Mouse (Mus musculus) kidney, adult 8-10 months (tissue): ENCODE measurements around the gene 5730522E02Rik.

ENCODE experiments used
- DNase-seq, 2 experiments: peaks; one replicate each; pipeline ENCODE4 v3.0.0; 2022

5730522E02Rik gene

DNA sequence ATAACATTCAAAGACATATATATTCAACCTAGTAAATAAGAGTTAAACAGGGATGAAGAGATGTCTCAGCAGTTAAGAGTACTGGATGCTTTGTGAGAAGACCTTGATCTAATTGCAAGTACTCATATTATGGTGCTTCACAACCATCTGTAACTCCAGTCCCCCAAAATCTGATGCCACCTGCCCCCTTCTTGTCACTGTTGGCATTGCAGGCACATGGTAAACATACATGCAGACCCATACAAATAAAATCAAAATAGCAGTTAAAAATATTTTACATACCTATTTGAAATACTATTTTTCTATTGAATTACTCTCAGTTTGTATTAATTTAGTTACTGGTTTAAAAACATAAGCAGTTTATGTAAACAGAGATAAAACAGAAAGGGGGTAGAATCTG, 84.6 kb downstream of the 5730522E02Rik start:
- DNase-seq: no peak

DNA sequence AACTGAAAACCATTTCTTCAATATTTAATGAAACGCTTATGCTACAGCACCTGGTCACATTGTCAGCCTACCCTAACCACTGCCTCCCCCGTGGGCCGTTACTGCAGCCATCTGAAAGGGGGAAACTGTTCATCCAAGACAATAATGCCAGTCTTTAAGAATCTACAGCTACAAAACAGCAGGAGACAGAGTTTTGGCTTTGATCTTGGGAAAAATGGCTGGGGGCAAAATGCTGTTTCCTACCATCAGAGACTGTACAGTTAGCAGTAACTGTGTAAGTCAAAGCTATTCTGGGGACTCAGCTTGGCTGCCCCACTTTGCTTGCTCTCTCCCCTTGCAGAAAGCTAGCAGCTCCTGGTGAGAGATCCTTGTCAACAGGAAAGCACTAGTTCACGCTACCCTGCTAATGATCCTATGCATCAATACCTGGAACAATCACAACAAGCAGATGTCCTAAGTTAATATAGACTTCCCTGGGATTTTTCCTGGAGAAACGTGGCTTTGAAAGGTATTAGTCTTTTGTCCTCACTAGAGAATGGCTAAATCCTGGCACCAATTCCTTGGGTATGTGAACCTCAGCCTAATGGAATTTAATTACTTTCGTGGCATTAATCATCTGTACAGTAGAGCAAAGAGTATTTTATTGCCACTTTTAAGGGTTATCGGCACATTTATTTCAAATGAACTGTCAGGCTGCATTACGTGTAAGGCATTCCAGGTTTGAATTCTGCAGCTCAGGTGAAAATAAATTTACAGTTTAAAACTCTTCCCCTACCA, 89.6 kb downstream of the 5730522E02Rik start:
- no peak for DNase-seq

DNA sequence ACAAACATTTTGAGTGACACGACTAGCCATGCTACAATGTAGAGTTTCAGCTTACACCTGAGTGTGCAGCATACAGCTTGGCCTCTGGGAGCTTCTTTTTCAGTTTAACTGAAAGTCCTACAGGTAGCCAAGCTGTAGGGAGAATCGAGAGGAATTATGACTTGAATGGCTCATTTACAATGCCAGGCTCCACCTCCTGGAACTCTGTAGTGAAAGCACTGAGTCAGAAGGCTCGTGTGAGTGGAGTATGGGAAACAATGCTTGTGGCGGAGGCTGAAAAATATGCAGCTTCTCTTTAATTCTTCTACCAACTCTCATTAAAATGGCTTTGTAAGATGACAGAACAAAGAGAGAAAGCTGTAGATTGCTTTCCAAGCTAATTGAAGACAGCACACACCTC, 92.9 kb downstream of the 5730522E02Rik start:
- no peak for DNase-seq

DNA sequence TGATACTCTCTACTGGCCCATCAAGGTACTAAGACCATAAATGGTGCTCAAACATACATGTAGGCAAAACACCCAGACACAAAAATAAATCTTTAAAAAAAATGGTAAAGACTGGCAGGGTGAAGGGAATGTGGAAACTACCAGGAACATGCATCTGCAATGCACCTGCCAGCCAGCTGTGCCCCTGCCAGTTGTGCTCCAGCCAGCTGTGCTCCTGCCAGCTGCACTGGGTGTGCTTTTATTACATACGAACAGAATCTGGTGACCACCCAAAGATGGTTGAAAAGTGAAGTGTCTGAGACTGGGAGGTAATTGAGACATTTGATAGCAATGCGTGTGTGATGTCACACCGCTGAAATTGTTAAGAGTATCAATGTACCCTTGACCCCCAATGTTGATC, 98.4 kb downstream of the 5730522E02Rik start:
- DNase-seq: no peak

DNA sequence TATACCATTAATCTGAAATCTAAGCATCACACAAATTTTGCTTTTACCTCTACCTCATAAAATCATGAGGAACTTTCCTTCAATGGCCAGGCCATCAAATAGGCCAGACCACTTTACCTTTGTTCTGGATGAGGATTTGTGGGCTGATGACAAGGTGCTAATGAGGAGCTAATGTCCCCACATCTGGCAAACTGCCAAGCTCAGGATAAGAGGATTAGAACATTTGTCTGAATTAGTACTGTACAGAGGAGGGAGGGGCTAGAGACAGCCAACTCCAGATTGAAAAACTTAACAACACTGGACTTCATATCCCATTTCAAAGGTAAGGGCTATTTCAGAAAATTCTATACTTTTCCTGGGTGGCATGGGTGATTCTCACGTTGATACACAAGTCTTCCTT, 101.9 kb downstream of the 5730522E02Rik start:
- DNase-seq: no peak

DNA sequence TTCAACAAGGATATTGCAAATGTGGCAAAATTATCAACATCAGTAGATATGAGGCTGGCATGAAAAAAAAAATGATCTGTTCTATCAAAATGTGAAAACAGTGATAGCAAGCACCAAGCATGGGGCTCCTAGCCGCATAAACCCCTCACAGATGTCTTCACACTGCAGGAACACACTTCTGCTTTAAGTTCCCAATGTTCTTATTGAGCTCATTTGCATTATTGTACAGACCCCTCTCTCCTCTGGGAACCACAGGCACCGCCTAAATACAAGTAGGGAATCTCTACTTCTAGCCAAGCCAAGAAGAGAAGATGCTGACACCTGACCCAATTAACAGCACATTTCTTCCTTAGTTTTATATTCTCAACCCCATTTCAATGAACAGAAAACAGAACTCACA, 105.9 kb downstream of the 5730522E02Rik start:
- DNase-seq: no peak

DNA sequence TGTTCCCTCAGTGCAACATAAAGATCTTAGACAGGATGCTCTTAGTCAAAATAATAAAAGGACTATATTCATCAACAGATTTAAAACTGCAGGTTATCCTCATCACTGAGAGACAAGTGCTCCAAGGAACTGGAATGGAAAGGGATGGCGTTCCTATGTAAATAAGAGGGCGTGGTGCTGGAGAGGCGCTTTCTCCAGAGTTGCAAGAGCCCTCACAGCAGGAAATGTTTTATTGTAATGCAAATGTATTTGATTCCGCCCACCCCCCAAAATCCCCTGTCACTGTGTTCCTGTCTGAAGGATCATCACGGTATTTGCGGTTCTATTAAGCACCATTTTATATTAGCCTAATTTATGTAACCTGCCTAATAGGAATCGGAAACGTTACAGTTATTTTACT, 106.9 kb downstream of the 5730522E02Rik start:
- DNase-seq: no peak

DNA sequence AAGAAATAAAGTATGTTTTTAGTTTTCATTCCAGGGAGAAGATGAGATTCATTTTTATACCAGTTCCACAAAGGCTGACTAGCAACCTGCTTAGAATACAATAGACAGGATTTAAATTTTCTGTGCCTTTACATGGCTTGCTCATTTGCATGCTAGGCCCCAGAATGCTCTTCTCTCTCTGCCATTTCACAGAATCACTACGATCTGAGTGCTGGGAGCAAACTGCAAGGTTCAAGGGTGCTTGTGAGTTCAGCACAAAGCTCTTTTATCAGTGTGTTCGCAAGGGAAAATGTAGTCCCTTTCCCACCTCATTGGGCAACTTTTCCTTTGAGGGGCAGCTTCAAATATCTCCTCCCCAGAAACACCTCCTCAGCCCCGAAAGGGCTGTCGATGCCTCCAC, 107.7 kb downstream of the 5730522E02Rik start:
- DNase-seq: no peak

DNA sequence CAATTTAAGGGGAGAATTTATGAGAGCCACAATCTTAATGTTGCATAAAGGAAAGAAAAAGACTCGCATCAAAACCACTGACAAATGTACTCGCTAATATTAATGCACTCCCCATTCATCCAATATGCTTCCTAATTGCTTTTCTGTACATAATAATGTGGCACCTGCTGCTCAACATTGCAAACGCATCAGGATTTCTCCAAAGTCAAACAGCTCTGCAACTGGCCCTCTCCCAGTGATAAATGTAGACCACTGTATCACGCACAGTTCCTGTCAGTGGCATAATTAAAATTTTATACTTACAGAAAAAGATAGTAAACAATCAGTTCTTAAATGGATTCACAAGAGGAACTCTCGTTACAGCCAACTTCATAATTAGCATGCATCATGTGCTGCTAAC, 110.5 kb downstream of the 5730522E02Rik start:
- no peak for DNase-seq

DNA sequence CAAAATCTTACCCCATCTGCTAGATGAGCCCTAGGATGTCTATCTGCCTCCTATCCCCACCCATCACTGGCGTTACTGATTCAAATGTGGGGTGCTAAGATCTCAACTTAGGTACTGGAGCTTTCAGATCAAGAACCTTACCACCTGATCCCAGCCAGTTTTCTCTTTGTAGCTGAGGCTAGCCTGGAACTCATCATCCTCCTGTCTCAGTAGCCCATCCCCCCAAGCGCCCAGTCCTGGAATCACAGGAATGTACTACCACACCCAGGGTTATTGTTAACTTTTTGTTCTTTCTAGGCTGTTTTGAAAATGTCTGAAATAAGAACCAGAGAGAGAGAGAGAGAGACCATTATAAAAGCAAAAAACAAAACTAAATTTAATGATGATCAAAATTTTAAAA, 111.6 kb downstream of the 5730522E02Rik start:
- no peak for DNase-seq

DNA sequence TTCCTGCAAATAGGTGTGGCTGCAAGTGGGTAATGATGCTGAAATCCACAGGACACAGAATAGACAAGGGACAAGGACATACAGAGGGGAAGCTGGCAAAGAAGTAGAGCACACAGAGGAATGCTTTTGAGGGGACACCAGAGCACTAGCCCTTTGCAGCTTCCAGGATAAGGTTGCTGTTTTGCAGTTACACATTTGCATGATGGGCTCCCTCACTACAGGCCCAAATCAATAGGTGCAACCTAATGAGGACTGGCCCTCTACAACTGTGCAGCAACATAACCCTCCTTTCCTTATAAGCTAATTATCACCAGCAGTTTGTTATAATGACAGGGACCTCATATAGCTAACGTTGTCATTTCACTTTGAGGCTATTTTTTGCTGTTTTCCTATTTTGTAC, 114.5 kb downstream of the 5730522E02Rik start:
- no peak for DNase-seq

DNA sequence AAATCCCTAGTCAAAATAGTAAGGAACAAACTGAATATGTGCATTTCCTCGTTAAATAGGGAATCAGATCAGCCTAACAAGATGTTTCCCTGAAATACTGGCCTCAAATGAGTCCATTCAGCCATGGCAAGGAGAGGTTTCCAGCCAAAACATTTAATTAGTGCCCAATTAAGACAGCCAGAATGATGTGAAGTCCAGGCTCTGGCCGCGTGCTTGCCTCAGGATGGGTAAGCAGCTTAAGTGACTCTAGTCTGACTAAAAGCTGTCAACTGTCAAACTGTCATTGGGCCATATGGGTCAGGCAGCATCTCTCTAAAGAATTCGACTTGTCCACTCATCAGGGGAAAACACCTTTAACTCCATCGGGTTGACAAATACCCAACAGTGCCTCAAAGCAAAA, 121.6 kb downstream of the 5730522E02Rik start:
- no peak for DNase-seq

DNA sequence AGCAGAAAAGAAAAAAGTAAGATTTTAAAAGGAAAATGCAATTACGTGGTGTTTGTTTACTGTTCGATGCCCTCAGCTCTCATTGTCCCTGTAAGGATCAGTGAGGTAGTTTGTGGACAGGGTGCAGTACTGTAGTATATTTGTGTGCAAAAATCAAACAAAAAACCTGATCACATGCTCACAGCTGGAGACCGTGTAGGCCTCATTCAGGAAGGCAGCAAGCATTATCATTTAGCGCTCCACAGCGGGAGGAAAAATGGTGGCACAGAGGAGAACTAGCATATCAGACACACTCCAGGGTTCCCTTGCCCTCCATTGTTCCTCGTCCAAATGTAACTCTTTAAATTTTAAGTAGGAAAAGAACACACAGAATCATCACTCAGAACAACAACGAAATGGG, 123.9 kb downstream of the 5730522E02Rik start:
- DNase-seq: no peak

DNA sequence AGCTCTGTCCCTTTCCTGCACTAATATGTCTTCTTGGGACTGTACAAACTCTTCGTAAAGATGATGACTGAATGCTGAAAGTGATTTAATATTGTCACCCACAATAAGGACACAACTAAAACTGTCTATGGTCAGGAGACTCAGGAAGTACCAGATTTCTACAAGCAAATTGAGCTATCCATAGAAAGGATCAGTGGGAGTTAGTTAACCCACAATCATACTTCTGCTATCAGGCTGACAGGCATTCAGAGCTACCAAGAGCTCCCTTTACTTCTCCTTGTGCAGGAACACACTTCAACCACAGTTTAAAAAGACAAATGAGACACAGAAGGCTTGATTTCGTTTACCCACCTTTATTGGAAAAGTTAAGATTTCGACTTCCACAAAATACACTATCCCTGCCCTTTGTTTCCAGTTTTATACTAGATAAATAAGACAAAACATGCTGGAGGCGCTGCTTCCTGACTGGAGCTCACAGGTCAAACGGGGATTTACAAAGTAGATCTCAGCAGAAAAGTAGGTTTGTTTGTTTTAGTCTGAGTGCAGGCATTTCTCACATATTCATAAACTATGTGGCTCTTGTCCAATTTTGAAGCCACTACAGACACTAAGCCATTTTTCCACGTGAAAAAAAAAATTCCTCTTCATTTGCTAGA, 125.1 kb downstream of the 5730522E02Rik start:
- DNase-seq: no peak

DNA sequence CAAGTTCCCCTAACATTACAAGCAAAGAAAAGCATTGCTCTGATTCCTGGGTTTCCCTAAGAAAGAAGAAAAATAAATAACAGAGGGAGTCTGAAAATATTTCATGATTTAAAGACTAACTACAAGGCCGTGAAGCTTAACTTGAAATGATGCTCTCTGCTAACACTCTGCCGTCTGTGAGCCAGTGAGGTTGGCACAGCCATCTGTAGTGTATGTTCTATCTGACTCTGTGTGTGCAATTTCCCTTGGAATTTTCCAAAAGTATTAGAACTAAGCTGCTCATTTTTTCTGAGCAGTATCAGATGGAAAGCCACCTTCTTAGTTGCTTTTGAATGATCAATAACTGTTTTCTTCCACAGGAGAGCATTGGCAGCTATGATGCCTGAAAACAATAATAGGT, 134.2 kb downstream of the 5730522E02Rik start:
- no peak for DNase-seq

DNA sequence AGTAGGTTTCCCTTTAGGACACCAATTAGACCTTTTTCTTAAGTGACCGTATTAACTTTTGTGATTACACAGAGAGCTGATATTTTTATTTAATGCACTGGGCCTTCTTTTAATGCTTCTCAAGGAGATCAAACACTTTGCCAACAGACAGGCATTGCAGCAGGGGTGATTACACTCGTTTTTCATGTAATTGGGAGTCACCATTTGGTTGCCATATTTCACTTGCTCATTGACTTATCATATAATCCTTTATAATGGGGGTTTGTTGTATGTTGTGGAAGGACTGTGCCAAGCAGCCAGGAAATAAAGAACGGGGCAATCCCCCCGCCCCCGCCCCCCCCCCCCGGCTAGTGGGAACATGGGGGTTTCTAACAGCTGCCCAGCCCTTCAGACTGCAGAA, 135.0 kb downstream of the 5730522E02Rik start:
- no peak for DNase-seq

DNA sequence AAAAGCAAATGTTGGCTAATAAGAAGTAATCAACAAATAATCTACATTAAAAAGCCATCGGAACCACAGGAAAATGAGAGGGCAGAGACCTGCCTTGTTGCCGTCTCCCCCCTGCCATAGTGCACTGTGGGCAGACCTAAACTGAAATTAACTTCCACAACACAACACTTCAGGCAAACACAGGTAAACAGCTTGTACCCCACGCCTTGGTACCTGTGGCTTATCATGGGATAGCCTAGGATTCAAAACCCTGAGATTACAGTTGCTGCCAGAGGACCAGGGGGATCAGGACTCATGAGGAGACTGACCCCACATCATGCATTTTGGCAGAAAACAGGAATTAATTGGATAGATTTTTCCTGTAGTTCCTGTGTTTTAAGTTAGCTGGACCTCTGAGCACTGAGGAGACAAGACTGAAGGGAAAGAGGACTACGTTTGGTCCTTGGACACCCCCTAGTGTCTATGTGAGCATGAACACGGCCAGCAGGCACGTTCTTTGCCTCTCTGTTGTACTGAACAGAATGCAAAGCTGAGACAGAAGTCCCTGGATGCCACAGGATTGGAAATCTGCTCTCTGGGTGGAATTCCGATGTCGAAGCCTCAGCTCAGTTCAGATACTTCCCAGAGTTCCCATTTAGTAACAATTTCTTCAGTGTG, 136.8 kb downstream of the 5730522E02Rik start:
- DNase-seq: peak; percentile 1 to 12

DNA sequence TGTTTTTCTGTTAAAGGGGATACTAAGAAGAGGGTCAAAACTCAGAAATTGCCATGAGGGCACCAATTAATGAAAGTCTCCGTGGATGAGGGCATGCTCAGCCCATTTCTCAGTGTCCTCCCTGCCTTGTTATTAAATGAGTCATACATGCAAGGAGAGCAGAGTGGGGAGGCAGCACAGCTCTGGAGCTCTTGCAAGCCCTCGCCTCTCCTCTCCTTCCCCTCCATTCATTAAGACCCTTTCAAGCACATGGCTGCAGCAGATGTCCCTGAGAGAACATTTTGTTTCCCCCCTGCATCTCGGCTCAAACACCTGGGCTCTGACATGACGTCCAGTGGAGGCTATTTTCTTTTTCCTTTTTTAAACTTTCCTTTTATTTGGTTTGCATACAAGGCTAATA, 138.5 kb downstream of the 5730522E02Rik start:
- DNase-seq: no peak

DNA sequence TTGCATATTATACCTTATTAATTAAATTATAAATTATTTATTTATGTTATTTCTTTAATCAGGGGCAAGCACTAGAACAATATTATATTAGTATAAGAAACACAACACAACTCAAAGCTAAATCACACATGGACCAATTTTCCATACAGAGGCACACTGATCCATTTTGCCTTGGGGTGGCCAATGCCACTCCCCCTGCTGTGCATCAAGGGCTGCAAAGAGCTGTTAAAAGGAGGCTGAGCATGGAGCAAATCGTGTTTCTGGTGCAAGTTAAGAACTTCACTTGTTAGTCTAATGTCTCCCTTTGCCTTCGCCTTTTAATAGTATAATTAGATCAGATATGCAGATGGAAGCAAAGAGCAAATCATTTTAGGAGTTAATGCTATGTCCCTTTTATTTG, 147.3 kb downstream of the 5730522E02Rik start:
- DNase-seq: no peak

DNA sequence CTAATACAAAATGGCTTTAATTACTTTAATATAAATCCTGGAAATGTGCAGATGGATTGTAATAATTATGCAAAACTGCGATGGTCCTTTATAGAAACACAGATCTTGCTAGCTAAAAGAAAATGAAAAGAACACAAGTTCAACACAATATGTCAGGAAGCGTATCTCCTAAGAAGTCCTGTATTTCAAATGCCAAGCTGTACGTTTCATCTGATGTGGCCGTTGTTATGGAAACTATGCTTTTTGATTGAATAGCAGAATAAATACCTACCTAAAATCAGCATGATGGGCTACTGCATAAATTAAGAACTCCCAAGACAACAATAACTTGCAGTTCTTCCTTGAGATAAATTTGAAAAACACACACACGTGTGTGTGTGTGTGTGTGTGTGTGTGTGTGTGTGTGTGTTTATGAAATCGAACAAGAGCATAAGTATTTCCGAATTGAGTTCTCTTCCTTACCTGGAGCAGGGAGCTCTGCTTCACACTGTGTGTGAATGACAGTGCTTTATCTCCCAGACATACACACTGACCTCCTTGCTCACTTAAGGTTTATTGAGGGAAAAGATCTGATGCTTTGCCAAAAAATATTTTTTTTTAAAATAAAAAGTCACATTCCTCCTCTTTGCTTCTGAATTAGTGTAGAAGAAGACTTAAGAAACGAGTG, 149.0 kb downstream of the 5730522E02Rik start:
- no peak for DNase-seq

DNA sequence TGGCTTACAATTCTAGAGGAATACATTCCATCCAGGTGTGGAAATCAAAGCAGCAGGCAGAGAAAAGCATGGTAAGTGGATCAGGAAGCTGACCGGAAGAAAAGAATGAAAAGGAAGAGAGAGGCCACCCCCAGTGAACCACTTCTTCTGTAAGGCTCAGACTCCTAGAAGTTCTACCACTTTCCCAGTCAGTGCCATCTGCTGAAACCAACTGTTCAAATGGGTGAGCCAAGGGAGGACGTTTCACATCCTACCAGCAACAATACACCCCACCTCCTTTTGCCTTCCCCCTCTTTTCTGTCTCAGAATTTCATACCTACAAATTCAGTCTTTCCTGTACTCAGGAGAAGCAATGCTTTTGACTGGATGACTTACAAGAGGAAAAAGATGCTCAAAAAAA, 197.0 kb downstream of the 5730522E02Rik start:
- DNase-seq: no peak

DNA sequence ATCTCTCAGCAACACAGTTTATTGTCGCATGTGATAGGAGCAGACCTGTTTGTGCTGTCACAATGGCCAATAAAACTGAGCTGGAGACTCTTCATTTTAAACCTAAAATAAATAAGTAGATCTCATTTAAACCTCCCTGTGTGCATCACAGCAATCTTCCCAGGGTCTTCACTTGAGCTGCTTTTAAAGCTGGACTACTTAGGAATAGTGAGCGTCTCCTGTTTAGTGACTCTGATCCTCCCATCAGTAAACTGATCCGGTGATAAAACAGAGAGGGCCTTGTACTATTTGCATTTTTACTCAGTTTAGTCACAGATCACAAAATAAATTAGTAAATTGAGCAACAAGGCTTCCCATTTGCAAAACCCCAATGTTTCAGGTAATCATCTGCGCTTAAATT, 206.5 kb downstream of the 5730522E02Rik start:
- no peak for DNase-seq

DNA sequence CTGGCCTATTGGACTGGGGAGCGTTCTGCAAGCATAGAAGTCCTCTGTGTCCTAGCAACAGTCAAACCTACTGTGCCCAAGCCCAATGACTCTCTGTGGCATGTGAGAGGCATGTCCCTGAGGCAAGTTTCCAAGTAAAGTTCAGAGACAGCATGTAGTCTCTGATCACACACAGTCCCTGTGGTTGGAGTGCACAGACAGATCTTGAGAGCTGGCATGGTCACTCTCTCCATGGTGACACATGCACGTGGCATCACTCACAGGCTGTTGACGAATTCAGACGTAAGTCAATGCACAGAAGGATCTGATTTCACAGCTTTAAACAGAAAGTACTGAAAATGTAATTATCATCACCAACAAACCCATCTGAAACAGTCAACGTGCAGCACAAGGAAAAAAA, 210.8 kb downstream of the 5730522E02Rik start:
- no peak for DNase-seq

DNA sequence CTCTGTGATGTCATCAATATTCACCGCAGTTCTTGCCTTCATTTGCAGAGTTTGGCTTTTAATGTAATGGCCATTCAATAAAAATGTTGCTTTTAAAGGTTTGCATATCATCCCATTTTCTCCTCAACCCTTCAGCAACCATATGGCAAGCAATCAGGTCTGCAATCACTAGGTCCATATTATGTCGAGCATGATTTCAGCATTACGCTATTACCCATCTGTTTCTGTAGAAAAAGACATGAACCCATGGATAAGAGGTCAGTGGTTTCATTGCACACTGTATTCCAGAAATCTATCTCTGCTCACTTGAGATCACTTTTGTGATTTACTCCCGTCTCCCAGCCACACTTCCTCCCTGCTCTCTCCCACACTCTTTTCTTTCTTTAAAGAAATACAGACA, 213.1 kb downstream of the 5730522E02Rik start:
- no peak for DNase-seq
